Mouse (Mus musculus): ENCODE results near the gene A930017K11Rik. TPM values are rescaled to one million over a fixed set of nuclear protein-coding genes. Genes with fewer than 3 reads are reported as not detected.

The A930017K11Rik gene
- polyA plus RNA-seq, 1 experiment: 7.2 TPM

- H3K27ac ChIP-seq (ENCODE audit: insufficient read depth, low read depth, low read length): peak overlapping the region; percentile 83
- no peaks in the 10 kb centered on the region for H3K36me3 ChIP-seq (ENCODE audit: control insufficient read depth, insufficient read depth, low read length)
- peaks cover 10% of the 10 kb centered on the region; the same call in 1 of the 2 replicates for H3K4me1 ChIP-seq (ENCODE audit: control insufficient read depth, insufficient read depth, low read length)
- TF ChIP-seq CTCF (conservative IDR thresholded peaks at IDR 0.05; ENCODE audit: insufficient read depth, insufficient read length, low read depth, low read length) (no peak), POLR2A (IDR thresholded peaks at IDR 0.05; ENCODE audit: low read depth, low read length) (no peak)
- H3K4me3 ChIP-seq (ENCODE audit: insufficient read depth, low read depth, low read length): no peak overlapping the region
- WGBS: 44% methylated on average over 9 of the region's 9 CpGs
- no peaks in the 10 kb centered on the region for H3K27me3 ChIP-seq (replicated peaks; ENCODE audit: control insufficient read depth, insufficient read depth, low read length)
- DNase-seq: peak; percentile 75
These were observed 6.7 kb downstream of the A930017K11Rik start for GRCm38 (mm10) chr17:25945517-25946155.

GRCm38 (mm10) chr17:25944366-25945163 is 7.8 kb downstream of the A930017K11Rik start, which contains the start of the genes Pigq and Nhlrc4:
TSS of gene Pigq (minus strand) at chr17:25944936.
TSS of gene Nhlrc4 (minus strand) at chr17:25944961.
- H3K4me1 ChIP-seq (ENCODE audit: control insufficient read depth, insufficient read depth, low read length): peaks cover 12% of the 10 kb centered on the region; the same call in 1 of the 2 replicates
- H3K4me3 ChIP-seq (ENCODE audit: insufficient read depth, low read depth, low read length): no peak within 1 kb of the TSS
- peak within 1 kb of the TSS; percentile 83 for H3K27ac ChIP-seq (ENCODE audit: insufficient read depth, low read depth, low read length)
- H3K36me3 ChIP-seq (ENCODE audit: control insufficient read depth, insufficient read depth, low read length): no peaks in the 10 kb centered on the region
- TF ChIP-seq CTCF (conservative IDR thresholded peaks at IDR 0.05; ENCODE audit: insufficient read depth, insufficient read length, low read depth, low read length) (no peak), POLR2A (IDR thresholded peaks at IDR 0.05; ENCODE audit: low read depth, low read length) (no peak)
- WGBS: 57% methylated on average over 6 of the region's 6 CpGs
- DNase-seq: no peak
- H3K27me3 ChIP-seq (replicated peaks; ENCODE audit: control insufficient read depth, insufficient read depth, low read length): no peaks in the 10 kb centered on the region

GRCm38 (mm10) chr17:25943769-25944168 is 8.6 kb downstream of the A930017K11Rik start:
- WGBS: 81% methylated on average over 9 of the region's 9 CpGs
- H3K36me3 ChIP-seq (ENCODE audit: control insufficient read depth, insufficient read depth, low read length): no peaks in the 10 kb centered on the region
- H3K4me3 ChIP-seq (ENCODE audit: insufficient read depth, low read depth, low read length): no peak overlapping the region
- no peak for TF ChIP-seq POLR2A (IDR thresholded peaks at IDR 0.05; ENCODE audit: low read depth, low read length)
- H3K27ac ChIP-seq (ENCODE audit: insufficient read depth, low read depth, low read length): no peak overlapping the region
- no peak for DNase-seq
- H3K27me3 ChIP-seq (replicated peaks; ENCODE audit: control insufficient read depth, insufficient read depth, low read length): no peaks in the 10 kb centered on the region
- H3K4me1 ChIP-seq (ENCODE audit: control insufficient read depth, insufficient read depth, low read length): peaks cover 12% of the 10 kb centered on the region; the same call in 1 of the 2 replicates

GRCm38 (mm10) chr17:25943221-25943620 is 9.1 kb downstream of the A930017K11Rik start:
- no peaks in the 10 kb centered on the region for H3K27me3 ChIP-seq (replicated peaks; ENCODE audit: control insufficient read depth, insufficient read depth, low read length)
- no peak overlapping the region for H3K27ac ChIP-seq (ENCODE audit: insufficient read depth, low read depth, low read length)
- no peak for TF ChIP-seq CTCF (conservative IDR thresholded peaks at IDR 0.05; ENCODE audit: insufficient read depth, insufficient read length, low read depth, low read length)
- no peak for TF ChIP-seq POLR2A (IDR thresholded peaks at IDR 0.05; ENCODE audit: low read depth, low read length)
- no peaks in the 10 kb centered on the region for H3K36me3 ChIP-seq (ENCODE audit: control insufficient read depth, insufficient read depth, low read length)
- no peak overlapping the region for H3K4me3 ChIP-seq (ENCODE audit: insufficient read depth, low read depth, low read length)
- 88% methylated on average over 3 of the region's 3 CpGs for WGBS
- peaks cover 12% of the 10 kb centered on the region; the same call in 1 of the 2 replicates for H3K4me1 ChIP-seq (ENCODE audit: control insufficient read depth, insufficient read depth, low read length)
- DNase-seq: no peak

- H3K4me1 ChIP-seq (ENCODE audit: control insufficient read depth, insufficient read depth, low read length): peaks cover 12% of the 10 kb centered on the region; the same call in 1 of the 2 replicates
- DNase-seq: no peak
- H3K36me3 ChIP-seq (ENCODE audit: control insufficient read depth, insufficient read depth, low read length): no peaks in the 10 kb centered on the region
- H3K4me3 ChIP-seq (ENCODE audit: insufficient read depth, low read depth, low read length): no peak overlapping the region
- H3K27ac ChIP-seq (ENCODE audit: insufficient read depth, low read depth, low read length): peak overlapping the region; percentile 94; the same call in 1 of the 2 replicates
- TF ChIP-seq POLR2A (IDR thresholded peaks at IDR 0.05; ENCODE audit: low read depth, low read length) (no peak), CTCF (conservative IDR thresholded peaks at IDR 0.05; ENCODE audit: insufficient read depth, insufficient read length, low read depth, low read length) (no peak)
- 80% methylated on average over 2 of the region's 2 CpGs for WGBS
- H3K27me3 ChIP-seq (replicated peaks; ENCODE audit: control insufficient read depth, insufficient read depth, low read length): no peaks in the 10 kb centered on the region
These were observed 9.7 kb downstream of the A930017K11Rik start for GRCm38 (mm10) chr17:25942597-25943151.

GRCm38 (mm10) chr17:25941511-25942241 is 10.7 kb downstream of the A930017K11Rik start:
- TF ChIP-seq CTCF (conservative IDR thresholded peaks at IDR 0.05; ENCODE audit: insufficient read depth, insufficient read length, low read depth, low read length): no peak
- peak; percentile 20 for TF ChIP-seq POLR2A (IDR thresholded peaks at IDR 0.05; ENCODE audit: low read depth, low read length)
- WGBS: 2% methylated on average over 54 of the region's 54 CpGs

More at GRCm38 (mm10) chr17:25941511-25942241, 10.7 kb downstream of the A930017K11Rik start:
- peaks cover 12% of the 10 kb centered on the region; the same call in 1 of the 2 replicates for H3K4me1 ChIP-seq (ENCODE audit: control insufficient read depth, insufficient read depth, low read length)
- H3K27ac ChIP-seq (ENCODE audit: insufficient read depth, low read depth, low read length): peak overlapping the region; percentile 94
- H3K4me3 ChIP-seq (ENCODE audit: insufficient read depth, low read depth, low read length): peak overlapping the region; percentile 91
- H3K27me3 ChIP-seq (replicated peaks; ENCODE audit: control insufficient read depth, insufficient read depth, low read length): no peaks in the 10 kb centered on the region
- peak; percentile 84 for DNase-seq
- H3K36me3 ChIP-seq (ENCODE audit: control insufficient read depth, insufficient read depth, low read length): no peaks in the 10 kb centered on the region

Measured in kidney, adult 2 months (tissue).